7 mouse cellular contexts compared by ENCODE assay signal in genomic region chr8:84908421-84909161, GRCm38 (mm10). TPM values are rescaled to one million over a fixed set of nuclear protein-coding genes. Genes with fewer than 3 reads are reported as not detected.
A peak's percentile ranks its signal among the peaks of the same experiment; 100 is the strongest.
DNase-seq lines count a peak whose midpoint lies in the region; ATAC-seq lines count a peak whose summit lies in the region.

Gene Dnase2a (plus strand): TSS chr8:84908560.

- H3K9ac ChIP-seq in intestine, embryonic 15.5 days: peak within 1 kb of the TSS; percentile 63
- H3K9ac ChIP-seq in midbrain, embryonic 11.5 days (ENCODE audit: low read length): peak within 1 kb of the TSS; percentile 67

- H3K4me1 ChIP-seq in intestine, embryonic 15.5 days (replicated peaks): peaks cover 9% of the 10 kb centered on the region; the same call in 1 of the 2 replicates
- H3K4me1 ChIP-seq in midbrain, embryonic 11.5 days (ENCODE audit: control insufficient read depth, insufficient read depth, low read length): peaks cover 13% of the 10 kb centered on the region

- peak; percentile 95 for ATAC-seq in intestine, embryonic 15.5 days
- peak; percentile 93 for ATAC-seq in midbrain, embryonic 11.5 days (ENCODE audit: low FRiP score)

- peaks cover 30% of the 10 kb centered on the region for H3K27me3 ChIP-seq in intestine, embryonic 15.5 days (replicated peaks)
- peaks cover 35% of the 10 kb centered on the region for H3K27me3 ChIP-seq in midbrain, embryonic 11.5 days (ENCODE audit: control insufficient read depth, insufficient read depth, low read length)

- H3K4me2 ChIP-seq in intestine, embryonic 15.5 days (replicated peaks): peak within 1 kb of the TSS; percentile 93
- peak within 1 kb of the TSS; percentile 84 for H3K4me2 ChIP-seq in midbrain, embryonic 11.5 days

- under 1% methylated on average over 45 of the region's 45 CpGs for WGBS in intestine, embryonic 15.5 days
- WGBS in midbrain, embryonic 11.5 days: under 1% methylated on average over 44 of the region's 45 CpGs

- H3K27ac ChIP-seq in intestine, embryonic 15.5 days: no peak within 1 kb of the TSS
- H3K27ac ChIP-seq in midbrain, embryonic 11.5 days (ENCODE audit: low read depth, low read length): no peak within 1 kb of the TSS

- no peaks in the 10 kb centered on the region for H3K9me3 ChIP-seq in intestine, embryonic 15.5 days
- no peaks in the 10 kb centered on the region for H3K9me3 ChIP-seq in midbrain, embryonic 11.5 days (ENCODE audit: control insufficient read depth, low read length)

- H3K36me3 ChIP-seq in intestine, embryonic 15.5 days: no peaks in the 10 kb centered on the region
- H3K36me3 ChIP-seq in midbrain, embryonic 11.5 days (ENCODE audit: control insufficient read depth, insufficient read depth, low read length): no peaks in the 10 kb centered on the region

- intact Hi-C loops in gastrocnemius, postnatal 36 days (cut with DNase I): no loop called here
- intact Hi-C loops in left cerebral cortex, postnatal 36 days (cut with DNase I): no loop called here

- DNase-seq in adrenal gland, adult 18-20 months (ENCODE audit: low spot score in 2 of 2): peak; percentile 88 to 89
- DNase-seq in embryo, embryonic 11.5 days (ENCODE audit: low read depth, low spot score): peak; percentile 97
- DNase-seq in gastrocnemius, postnatal 36 days: peak; percentile 94 to 99
- DNase-seq in left cerebral cortex, postnatal 36 days (ENCODE audit: low spot score in 2 of 2): peak; percentile 67 to 80
- peak; percentile 98 for DNase-seq in midbrain, embryonic 11.5 days (ENCODE audit: low spot score, missing footprints)
- DNase-seq in skeletal muscle tissue, adult 2 months (ENCODE audit: low read depth, low spot score): peak; percentile 95

- peak within 1 kb of the TSS; percentile 50 for H3K4me3 ChIP-seq in intestine, embryonic 15.5 days (replicated peaks)
- H3K4me3 ChIP-seq in midbrain, embryonic 11.5 days (ENCODE audit: low read depth, low read length): peak within 1 kb of the TSS; percentile 40

RNA-seq across cellular contexts. Expression of gene Dnase2a, which starts in this region (rescaled TPM):
- 10 to 100 TPM; 11.2 to 12.5 TPM for total RNA-seq in adrenal gland, adult 18-20 months (2021)
- 1 to 10 TPM; 3.7 to 5.1 TPM for total RNA-seq in gastrocnemius, postnatal 36 days (2021)
- 8.7 and 10.2 TPM in 2 replicates for polyA plus RNA-seq in intestine, embryonic 15.5 days (2015; fragmentation: Nextera tagmentation; extraction: Ambion mirVana)
- total RNA-seq in left cerebral cortex, postnatal 36 days (2021): 1 to 10 TPM; 3.1 to 4.1 TPM
- 4.3 and 4.6 TPM in 2 replicates for polyA plus RNA-seq in midbrain, embryonic 11.5 days (2014; fragmentation: Nextera tagmentation; extraction: Ambion mirVana)
